Mouse (Mus musculus): Measurements from ENCODE around the gene Kmt2c.
"Not testable (repeated sequence)": the region's sequence is repeated elsewhere in the genome, so short reads cannot be mapped to it uniquely, and the experiment has no call there.

Kmt2c gene

DNA sequence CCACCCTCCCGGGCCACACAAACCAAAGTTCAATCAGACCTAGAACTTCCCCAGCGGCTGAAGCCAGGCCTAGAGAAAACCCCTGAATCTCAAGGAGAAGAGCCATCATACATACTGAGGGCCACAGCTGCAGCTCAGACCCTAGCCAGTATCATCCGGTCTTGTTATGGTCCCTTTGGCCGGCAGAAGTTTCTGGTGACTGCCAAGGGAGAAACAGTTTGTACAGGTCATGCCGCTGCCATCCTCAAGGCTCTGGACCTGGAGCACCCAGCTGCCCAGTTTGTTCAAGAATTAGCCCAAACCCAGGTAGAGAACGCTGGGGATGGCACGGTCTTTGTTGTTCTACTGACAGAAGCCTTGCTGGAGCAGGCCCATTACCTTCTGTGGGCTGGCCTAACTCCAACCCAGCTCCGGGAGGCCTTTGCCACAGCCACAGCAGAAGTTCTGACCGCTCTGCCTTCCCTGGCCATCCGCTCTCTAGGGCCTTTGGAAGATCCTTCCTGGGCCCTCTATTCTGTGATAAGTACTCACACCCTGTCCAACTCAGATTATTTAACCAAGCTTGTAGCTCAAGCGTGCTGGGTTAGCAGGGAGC, 17.8 kb upstream of the Kmt2c start:
- DNase-seq (ENCODE audit: low spot score in 2 of 2): no peak

DNA sequence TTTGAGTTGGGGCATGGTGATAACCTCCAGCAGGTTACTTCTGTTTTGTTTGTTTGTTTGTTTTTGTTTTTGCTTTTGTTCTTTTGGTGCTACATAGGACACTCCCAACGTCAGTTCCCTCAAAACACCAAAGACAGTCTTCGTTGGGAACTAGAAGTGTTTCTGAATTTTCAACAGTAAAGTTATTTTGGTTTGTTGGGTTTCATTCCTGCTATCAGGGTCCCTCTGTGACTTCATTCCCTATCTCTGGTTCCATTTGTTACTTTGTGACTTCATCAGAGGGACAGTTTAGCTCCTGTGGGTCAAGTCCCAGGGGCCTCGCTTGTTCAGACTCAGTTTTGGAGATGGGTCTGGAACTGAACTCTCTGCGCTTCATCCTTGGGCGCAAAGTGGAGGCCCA, 17.2 kb upstream of the Kmt2c start, which contains the start of gene Cct8l1:
TSS of gene Cct8l1 (plus strand) at position 301 of the 400 bp plus-strand sequence.
- no peak for DNase-seq (ENCODE audit: low spot score in 2 of 2)

DNA sequence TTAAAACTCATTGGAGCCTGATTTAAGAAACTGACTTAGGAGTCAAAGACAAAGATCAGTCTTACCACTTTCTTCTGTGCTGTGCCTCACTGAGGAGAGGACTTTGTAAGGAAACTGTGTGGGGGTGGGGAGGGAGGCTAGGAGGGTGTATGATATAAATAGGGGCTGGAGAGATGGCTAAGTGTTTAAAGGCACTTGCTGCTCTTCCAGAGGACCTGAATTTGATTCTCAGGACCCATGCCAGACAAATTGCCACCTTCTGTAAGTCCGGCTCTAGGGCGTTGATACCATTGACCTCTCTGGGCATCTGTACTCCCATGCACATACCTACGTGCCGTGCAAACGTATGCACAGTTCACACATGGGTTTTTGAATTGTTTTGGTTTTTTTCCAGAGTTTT, 7.5 kb upstream of the Kmt2c start:
- DNase-seq (ENCODE audit: low spot score in 2 of 2): no peak

DNA sequence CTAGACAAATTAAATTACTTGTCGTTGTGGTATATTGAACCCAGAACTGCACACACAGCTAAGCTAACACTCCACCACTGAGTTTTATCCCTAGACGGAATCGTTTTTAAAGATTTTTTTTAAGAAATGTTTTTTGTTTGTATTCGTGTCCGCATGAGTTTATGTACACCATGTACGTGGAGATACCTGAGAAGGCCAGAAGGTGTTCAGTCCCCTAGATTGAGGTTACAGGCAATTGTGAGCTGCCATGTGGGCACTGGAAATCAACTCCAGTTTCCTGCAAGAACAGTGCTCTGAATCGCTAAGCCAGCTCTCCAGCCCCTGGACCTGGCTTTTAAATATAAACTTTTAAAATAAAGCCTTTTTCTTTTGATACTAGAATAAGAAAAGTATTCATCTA, 2.1 kb upstream of the Kmt2c start:
- DNase-seq (ENCODE audit: low spot score in 2 of 2): no peak

DNA sequence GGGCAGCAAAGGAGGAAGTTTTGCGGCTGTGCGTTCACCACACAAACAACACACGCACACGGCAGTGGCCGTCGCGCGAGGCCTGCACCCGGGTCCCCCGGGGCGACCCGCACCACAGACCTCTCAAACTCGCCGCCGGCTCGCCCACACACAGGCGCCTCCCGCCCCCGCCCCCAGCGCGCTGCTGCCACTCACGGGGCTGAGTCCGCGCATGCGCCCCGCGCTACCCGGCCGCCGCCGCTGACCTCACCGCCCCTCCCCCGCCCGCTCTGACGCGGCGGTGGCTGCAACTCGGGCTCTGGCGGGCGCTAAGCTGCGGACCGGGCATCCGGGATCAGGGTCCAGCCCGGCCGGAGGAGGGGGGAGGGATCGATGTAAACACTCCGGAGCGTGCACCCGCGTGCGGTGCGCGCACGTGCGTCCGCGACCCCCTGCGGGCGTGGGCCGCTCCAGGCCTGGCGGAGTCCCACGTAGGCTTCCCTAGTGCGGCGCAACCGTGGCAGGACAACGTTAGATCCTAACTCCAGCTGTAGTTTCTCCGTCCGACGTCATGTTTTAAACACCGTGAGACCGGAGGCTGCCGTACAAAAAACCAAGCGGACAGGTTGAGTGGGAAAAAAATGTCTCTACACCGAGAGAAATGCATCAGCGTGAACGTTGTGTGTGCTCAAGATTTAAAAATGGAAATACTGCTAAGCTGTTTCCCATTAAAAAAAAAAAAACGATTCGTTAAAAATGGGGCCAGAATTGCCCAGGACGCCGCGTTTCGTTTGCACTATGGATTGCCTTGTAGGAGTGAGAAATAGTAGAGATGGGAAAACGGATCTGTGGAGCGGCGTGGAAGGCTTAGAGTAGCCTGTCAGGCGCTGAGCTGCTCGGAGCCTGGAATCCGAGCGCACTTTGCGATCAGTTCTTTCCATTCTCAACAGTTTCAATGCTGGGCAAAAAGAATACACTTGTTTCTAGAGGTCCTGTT, 1.1 kb upstream of the Kmt2c start:
- peak; percentile 96 for DNase-seq (ENCODE audit: low spot score in 2 of 2)

DNA sequence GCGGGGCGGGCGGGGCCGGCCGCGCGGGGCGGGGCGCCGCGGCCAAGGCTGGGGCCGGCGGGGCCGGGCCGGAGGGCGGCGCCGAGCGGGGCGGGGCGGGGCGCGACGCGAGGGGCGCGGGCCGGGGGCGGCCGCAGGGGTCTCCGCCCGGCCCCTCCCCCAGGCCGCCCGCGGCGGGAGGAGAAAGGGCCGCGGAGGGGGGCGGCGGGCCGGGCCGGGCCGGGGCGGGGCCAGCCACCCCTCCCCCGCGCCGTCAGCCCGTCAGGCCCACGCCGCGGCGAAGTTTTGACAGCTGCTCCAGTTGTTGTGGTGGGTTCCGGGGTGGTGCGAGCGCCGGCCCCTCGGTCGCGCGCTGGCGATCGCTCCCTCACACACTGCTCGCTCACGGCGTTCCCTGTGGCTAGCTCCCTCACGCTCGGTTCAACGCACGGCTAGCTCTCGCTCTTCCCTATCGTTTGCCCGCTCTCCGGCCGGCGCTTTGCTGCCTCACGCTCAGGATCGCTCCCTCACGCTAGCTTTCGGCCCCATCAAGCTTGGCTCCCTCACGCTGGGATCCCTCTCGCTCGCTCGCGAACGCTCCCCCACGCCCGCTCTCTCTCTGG, 339 bp upstream of the Kmt2c start:
- peak; percentile 58 to 72 for DNase-seq (ENCODE audit: low spot score in 2 of 2)

DNA sequence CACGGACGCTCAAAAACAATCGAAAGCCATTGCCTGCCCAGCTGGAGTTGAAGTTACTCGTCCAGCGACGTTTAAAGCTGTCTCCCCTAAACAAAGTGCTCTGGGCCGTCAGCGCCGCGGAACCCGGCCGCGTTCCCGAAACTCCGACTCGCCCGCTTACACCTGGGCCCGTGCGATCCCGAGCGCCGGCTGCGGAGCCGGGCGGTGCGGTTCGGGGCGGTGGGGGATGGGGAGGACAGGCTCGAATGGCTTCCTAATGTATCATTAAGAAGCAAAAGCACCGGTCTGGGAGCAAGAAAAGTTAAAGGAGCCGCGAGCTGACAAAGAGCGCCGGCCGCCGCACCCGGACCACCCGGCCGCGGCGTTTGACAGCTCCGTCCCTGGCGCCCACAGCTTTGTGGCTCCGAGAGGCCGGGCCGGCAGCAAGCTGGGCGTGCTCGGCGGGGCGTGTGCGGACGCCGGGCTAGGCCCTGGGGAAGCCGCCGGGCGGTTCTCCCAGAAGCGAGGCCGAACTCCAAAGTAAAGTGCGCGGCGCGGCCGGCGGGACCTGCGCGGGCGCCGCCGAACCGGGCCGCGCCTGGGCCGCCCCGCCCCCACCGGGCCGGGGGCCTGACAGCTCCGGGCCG, 750 bp downstream of the Kmt2c start:
- DNase-seq (ENCODE audit: low spot score in 2 of 2): peak; percentile 50 to 57

DNA sequence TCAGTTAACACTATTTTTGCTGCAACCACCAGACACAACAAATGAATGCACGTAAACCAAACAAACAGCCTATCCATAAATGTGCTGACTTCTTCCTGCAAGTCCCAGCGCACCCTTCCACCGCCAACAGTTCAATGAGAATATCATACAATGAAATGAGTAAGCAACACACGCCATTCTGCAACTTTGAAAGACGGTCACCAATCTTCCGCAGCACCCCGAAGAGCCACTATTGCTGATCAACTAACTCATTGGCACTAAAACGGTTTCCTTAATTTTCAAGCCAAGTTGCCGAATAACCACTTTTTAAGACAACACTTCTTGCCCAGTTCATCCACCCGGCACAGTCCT, 1.2 kb downstream of the Kmt2c start:
- DNase-seq (ENCODE audit: low spot score in 2 of 2): peak in 1 of 2 experiments; percentile 3

DNA sequence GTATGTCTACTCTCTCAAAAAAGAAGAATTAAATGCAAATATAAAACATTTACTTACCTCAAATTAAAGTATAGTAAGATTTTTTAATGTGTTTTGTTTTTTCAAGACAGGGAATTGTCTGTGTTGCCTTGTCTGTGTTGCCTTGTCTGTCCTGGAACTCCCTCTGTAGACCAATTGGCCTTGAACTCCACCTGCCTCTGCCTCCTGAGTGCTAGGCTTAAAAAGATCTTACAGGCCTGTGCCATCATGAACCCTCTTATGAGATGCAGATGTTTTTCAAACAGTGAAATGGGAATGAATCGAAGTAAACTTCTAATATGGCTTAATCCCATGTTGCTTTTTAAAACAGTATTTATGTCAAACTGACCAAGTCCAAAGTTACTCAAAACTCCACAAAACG, 1.9 kb downstream of the Kmt2c start:
- no peak for DNase-seq (ENCODE audit: low spot score in 2 of 2)

DNA sequence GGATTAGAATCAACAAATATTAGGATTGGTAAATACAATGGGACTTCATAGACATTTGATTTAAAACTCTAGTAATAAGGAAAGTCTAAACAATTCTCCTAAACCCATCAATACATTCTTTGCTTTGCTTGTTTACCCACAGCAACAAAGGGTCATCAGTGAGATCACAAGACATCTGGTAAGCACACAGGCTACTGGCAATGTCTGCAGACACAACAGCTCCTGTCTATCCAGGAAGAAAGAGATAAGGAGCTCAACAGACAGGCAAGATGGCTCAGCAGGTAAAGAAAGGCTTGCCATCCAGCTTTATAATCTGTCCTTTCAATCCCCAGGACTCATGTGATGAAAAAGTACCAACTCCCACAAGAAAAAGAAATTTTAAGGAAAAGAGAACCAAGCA, 19.7 kb downstream of the Kmt2c start:
- DNase-seq (ENCODE audit: low spot score in 2 of 2): no peak

DNA sequence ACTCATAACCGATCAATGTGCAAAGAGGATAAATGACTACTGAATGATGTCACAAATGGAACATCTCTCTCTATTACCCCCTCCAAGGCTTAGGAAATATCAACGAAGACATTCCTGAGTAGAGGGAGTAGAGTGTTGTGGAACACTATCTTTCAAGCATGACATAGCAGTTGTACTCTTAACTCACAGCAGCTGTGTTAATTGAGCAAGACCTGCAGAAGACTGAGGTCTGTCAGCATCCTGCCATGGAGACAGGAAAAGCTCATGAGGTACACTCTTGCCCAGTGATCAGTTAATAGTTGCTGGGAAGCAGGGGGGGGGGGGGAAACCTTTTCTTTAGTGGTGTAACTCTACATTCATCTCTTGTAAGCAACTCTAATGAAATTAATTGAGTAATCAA, 22.8 kb downstream of the Kmt2c start:
- DNase-seq (ENCODE audit: low spot score in 2 of 2): no peak

DNA sequence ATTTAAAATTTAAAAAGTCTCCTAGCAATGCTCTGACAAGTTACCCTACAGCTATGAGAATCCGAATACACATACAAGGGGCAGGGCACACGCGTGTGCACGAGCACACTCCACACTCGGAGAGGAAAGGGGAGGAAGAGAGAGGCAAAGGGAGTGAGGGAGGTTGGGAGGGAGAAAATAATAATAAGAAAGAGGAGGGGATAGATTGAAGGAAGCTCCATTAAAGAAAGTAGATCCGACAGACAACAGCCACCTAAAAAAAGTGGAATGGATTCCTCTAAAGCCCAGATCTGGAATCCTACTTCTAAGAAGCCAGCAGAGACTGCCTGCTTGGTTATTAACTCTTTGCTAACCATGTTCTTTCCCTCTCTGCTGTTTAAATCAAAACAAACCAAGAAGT, 26.5 kb downstream of the Kmt2c start:
- no peak for DNase-seq (ENCODE audit: low spot score in 2 of 2)

DNA sequence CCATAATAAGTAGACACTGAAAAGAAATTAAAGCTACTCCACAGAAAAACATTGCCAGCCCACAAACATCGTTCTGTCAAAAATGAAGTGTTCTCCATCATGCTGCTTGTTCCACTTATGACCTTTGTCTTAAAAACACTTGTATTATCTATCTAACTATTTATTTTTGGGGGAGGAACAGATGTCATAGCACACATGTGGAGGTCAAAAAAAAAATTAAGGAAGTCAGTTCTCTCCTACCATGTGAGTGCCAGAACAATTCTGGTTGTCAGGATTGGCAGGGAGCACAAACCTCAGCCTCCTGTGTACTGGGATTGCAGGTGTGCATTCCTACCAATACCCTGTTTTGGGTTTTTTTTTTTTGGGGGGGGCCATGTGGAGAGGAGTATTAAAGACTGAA, 36.6 kb downstream of the Kmt2c start:
- no peak for DNase-seq (ENCODE audit: low spot score in 2 of 2)

DNA sequence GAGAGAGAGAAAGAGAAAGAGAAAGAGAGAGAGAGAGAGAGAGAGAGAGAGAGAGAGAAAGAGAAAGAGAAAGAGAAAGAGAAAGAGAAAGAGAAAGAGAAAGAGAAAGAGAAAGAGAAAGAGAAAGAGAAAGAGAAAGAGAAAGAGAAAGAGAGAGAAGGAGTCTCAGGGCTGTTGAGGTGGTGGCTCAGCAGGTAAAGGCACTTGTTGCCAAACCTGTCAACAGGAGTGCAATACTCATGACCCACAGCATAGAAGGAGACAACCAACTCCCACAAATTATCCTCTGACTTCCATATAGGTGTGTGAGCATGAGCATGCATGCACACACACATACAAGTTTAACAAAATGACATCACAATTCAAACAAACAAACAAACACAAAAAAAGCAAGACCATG, 43.2 kb downstream of the Kmt2c start:
- DNase-seq (ENCODE audit: low spot score in 2 of 2): not testable (repeated sequence)

DNA sequence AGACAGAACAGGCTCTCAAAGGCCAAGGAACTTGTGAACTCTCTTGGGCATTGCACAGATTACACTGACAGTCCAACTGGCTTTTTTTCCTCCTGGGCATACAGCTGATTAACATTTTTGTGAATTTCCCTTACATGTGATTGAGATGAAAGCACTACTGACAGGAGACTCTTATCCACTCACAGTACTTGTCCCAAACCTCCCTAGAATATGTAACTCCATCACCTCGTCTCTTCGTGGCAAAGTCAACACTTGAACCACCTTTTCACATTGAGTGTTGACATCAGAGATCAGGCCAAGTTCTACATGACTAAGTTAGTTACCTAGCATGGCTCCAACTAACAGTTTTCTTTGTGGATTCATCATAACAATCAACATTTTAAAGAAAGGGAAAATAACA, 45.9 kb downstream of the Kmt2c start:
- DNase-seq (ENCODE audit: low spot score in 2 of 2): no peak

DNA sequence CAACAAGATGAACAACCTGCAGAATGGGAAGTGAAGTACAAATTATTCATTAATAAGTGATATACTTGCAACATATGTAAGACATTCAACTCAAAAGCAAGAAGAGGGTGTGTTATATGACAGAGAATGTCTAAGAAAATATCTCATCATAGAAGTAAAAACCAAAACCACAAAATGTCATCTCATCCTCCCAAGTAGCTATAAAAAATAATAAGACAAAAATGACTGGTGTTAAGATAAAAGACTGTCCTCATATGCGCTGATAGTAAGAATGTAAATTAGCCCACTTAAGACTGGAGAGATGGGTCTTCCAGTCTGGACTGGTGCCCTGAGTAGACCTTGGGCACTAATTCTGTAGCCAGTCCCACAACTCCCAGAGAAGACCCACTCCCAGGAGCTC, 61.1 kb downstream of the Kmt2c start:
- no peak for DNase-seq (ENCODE audit: low spot score in 2 of 2)

DNA sequence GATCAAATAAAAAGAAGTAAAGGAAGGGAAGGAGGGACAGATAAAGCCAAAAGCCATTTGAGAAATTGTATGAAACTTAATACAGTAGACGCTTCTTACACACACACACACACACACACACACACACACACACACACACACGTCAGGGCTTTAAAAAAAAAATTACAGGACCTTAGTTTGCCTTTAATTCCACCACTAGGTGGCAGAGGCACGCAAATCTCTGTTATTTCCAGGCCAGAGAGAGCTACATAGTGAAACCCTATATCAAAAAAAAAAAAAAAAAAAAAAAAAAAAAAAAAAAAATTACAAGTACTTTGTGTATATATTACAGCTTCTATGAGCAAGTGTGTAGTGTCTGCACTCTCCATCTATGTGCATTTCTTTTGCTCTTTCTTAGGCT, 62.5 kb downstream of the Kmt2c start:
- DNase-seq (ENCODE audit: low spot score in 2 of 2): peak; percentile 7 to 56

DNA sequence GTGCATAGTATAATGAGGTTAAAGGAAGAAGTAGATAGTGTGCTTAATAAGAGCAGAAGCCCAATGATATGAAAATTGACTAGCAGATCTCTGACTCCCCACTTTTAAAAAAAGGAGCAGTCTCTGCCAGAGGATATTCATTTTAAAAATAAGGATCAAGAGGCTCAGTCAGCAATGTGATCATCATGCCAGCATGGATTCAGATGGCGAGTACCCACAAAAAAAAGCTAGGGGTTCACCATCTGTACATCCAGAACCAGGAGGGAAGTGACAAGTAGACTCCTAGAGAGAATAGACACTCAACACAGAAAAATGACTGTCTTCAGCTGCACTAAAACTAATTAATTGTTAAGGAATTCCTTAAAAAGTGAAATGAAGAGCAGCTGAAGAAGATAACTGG, 76.0 kb downstream of the Kmt2c start:
- DNase-seq (ENCODE audit: low spot score in 2 of 2): no peak

DNA sequence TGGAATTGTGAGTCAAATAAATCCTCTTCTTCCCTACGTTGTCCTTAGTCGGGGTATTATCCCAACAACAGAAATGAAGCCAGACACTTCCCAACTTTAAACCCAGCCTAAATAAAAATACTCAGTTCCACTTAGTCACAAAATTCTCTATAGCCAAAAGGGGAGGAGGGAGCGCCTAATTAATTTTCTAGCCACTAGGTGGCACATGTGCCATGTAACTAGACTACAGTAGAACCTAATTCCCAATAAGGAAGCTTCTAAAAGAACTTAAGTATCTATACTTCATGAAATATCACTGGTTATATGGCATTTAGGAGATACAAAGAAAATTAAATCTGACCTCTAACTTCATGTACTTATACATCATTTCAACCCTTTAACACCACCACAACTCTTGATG, 78.0 kb downstream of the Kmt2c start:
- peak; percentile 33 to 54 for DNase-seq (ENCODE audit: low spot score in 2 of 2)

DNA sequence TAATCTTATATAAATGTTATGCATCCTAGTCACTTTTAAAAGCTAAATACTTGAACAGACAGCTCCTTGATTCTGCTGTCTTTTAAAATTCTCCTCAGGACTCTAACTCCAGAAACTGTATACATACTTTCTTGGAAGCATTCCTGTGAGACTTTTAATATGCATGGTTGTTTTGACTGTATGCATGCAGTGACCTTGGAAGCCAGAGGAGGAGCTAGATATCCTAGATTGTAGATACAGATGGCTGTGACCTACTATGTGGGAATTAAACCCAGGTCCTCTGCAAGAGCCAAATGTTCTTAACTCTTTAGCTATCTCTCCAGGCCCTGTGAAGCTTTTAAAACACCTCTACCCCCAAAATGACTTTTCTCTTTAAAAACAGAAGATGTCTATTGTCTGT, 83.2 kb downstream of the Kmt2c start:
- DNase-seq (ENCODE audit: low spot score in 2 of 2): no peak

DNA sequence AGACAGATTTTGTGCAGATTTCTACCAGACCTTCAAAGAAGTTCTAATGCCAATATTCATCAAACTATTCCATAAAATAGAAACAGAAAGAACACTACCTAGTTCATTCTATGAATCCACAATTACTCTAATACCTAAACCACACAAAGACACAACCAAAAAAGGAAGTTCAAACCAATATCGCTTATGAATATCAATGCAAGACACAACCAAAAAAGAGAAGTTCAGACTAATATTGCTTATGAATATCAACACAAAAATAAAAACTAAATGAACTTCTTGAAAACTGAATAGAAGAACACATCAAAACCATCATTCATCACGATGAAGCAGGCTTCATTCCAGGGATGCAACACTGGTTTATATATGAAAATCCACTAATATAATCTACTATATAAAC, 101.9 kb downstream of the Kmt2c start:
- no peak for DNase-seq (ENCODE audit: low spot score in 2 of 2)

DNA sequence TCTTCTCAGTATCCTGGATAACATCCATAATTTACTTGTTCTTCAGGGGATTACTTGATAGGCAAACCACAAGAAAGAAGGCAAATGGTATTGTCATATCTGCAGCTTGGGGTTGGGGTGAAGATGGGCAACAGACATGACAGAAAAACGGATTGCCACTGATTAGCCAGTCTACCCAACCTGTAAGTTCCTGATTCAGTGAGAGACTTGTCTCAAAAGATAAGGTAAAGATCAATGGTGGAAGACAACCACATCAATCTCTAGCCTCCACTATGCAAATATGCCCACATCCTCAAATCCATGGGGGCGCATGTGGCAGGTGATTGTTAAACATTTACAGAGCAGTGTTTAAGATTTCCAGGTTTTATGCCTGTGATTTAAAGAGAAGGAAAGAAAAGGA, 105.9 kb downstream of the Kmt2c start:
- DNase-seq (ENCODE audit: low spot score in 2 of 2): no peak
